Mouse (Mus musculus) retina, adult 2 months (tissue): ENCODE measurements around the gene Coro1c.
"Not testable (repeated sequence)": the region's sequence is repeated elsewhere in the genome, so short reads cannot be mapped to it uniquely, and the experiment has no call there.

Experiments
- DNase-seq: peaks from one replicate; pipeline ENCODE4 v3.0.0-alpha.2; 2012; ENCODE audit warnings: low read depth, low spot score

Coro1c gene

GRCm38 (mm10) chr5:113829566-113830291 is 78.8 kb downstream of the Coro1c start:
- DNase-seq = no peak

- DNase-seq = no peak
These were observed 80.1 kb downstream of the Coro1c start for GRCm38 (mm10) chr5:113828481-113828880.

GRCm38 (mm10) chr5:113827991-113828411 is 80.6 kb downstream of the Coro1c start:
- no peak for DNase-seq

GRCm38 (mm10) chr5:113826619-113827018 is 81.9 kb downstream of the Coro1c start:
- no peak for DNase-seq

GRCm38 (mm10) chr5:113825558-113825957 is 83.0 kb downstream of the Coro1c start:
- no peak for DNase-seq

GRCm38 (mm10) chr5:113824228-113824627 is 84.3 kb downstream of the Coro1c start:
- no peak for DNase-seq

- DNase-seq = no peak
These were observed 90.0 kb downstream of the Coro1c start for GRCm38 (mm10) chr5:113818572-113818971.

- peak; percentile 44 for DNase-seq
These were observed 92.9 kb downstream of the Coro1c start for GRCm38 (mm10) chr5:113815638-113816152.

GRCm38 (mm10) chr5:113815041-113815389 is 93.5 kb downstream of the Coro1c start:
- no peak for DNase-seq

GRCm38 (mm10) chr5:113814111-113815040 is 94.2 kb downstream of the Coro1c start:
- no peak for DNase-seq

GRCm38 (mm10) chr5:113813608-113814007 is 95.0 kb downstream of the Coro1c start:
- no peak for DNase-seq

GRCm38 (mm10) chr5:113812638-113813037 is 95.9 kb downstream of the Coro1c start:
- DNase-seq = no peak

- not testable (repeated sequence) for DNase-seq
These were observed 96.6 kb downstream of the Coro1c start for GRCm38 (mm10) chr5:113811824-113812420.

GRCm38 (mm10) chr5:113810111-113810510 is 98.4 kb downstream of the Coro1c start:
- no peak for DNase-seq

- DNase-seq = no peak
These were observed 100.4 kb downstream of the Coro1c start for GRCm38 (mm10) chr5:113808177-113808576.

GRCm38 (mm10) chr5:113807712-113808111 is 100.8 kb downstream of the Coro1c start:
- DNase-seq = no peak

- no peak for DNase-seq
These were observed 102.1 kb downstream of the Coro1c start for GRCm38 (mm10) chr5:113806414-113806813.

- DNase-seq = no peak
These were observed 103.3 kb downstream of the Coro1c start for GRCm38 (mm10) chr5:113805301-113805700.

- no peak for DNase-seq
These were observed 104.1 kb downstream of the Coro1c start for GRCm38 (mm10) chr5:113804395-113804966.

GRCm38 (mm10) chr5:113800280-113800679 is 108.3 kb downstream of the Coro1c start, which contains the start of gene Tmem119:
TSS of gene Tmem119 (minus strand) at chr5:113800516.
- no peak for DNase-seq

- DNase-seq = no peak
These were observed 108.9 kb downstream of the Coro1c start for GRCm38 (mm10) chr5:113799691-113800090.

- DNase-seq = no peak
These were observed 110.0 kb downstream of the Coro1c start for GRCm38 (mm10) chr5:113798525-113798924.
